Mouse (Mus musculus) kidney, adult 2 months (tissue): ENCODE results near the gene Ostm1. TPM values are rescaled to one million over a fixed set of nuclear protein-coding genes. Genes with fewer than 3 reads are reported as not detected.

Experiments used
- DNase-seq: peaks from one replicate; pipeline ENCODE4 v3.0.0; 2021
- H3K27ac ChIP-seq: fragments of 200-500 bp; 2 replicates; pipeline ENCODE4 v1.5.1; 2012; ENCODE audit warnings: low read depth, low read length, control low read depth, inconsistent platforms; ENCODE audit not compliant: insufficient read depth
- H3K27me3 ChIP-seq: fragments of 200-500 bp; replicated peaks from 2 replicates; pipeline ENCODE4 v1.6.1; 2012; ENCODE audit warnings: mild to moderate bottlenecking, moderate library complexity, low read length, inconsistent platforms; ENCODE audit not compliant: control insufficient read depth, insufficient read depth
- H3K36me3 ChIP-seq: fragments of 200-500 bp; 2 replicates; pipeline ENCODE4 v1.6.1; 2012; ENCODE audit warnings: mild to moderate bottlenecking, moderate library complexity, low read length, inconsistent platforms; ENCODE audit not compliant: control insufficient read depth, insufficient read depth
- H3K4me1 ChIP-seq: fragments of 200-500 bp; 2 replicates; pipeline ENCODE4 v1.6.1; 2011; ENCODE audit warnings: low read length; ENCODE audit not compliant: control insufficient read depth, insufficient read depth
- H3K4me3 ChIP-seq: fragments of 200-500 bp; 2 replicates; pipeline ENCODE4 v1.5.1; 2011; ENCODE audit warnings: mild to moderate bottlenecking, low read depth, low read length, control low read depth; ENCODE audit not compliant: insufficient read depth
- CTCF ChIP-seq: fragments of 200-500 bp; conservative IDR thresholded peaks from 2 replicates; pipeline ENCODE4 v1.5.1; 2011; ENCODE audit warnings: low read depth, mild to moderate bottlenecking, control low read depth, low read length, moderate library complexity, mixed read lengths; ENCODE audit not compliant: insufficient read depth, insufficient read length
- POLR2A ChIP-seq: fragments of 200-500 bp; IDR thresholded peaks from one replicate; pipeline ENCODE4 v1.6.1; 2011; ENCODE audit warnings: low read depth, low read length, control low read depth
- WGBS: fragments of 180-500 bp; shearing (Covaris S2); methylation state at CpG from one replicate; pipeline ENCODE4 v1.1.7; 2018; 5-methylcytosine and 5-hydroxymethylcytosine counted together
- polyA plus RNA-seq: library from polyadenylated mRNA; depleted of rRNA; stranded (reverse); fragments of >200 nt; gene quantifications from 2 replicates; pipeline ENCODE4 v1.2.3, GENCODE M21; 2012

Gene Ostm1
- polyA plus RNA-seq, 1 experiment, result 15.5 TPM

- no peak for DNase-seq
- TF ChIP-seq POLR2A (no peak), CTCF (no peak)
- 13% methylated on average over 27 of the region's 27 CpGs for WGBS
- Histone ChIP-seq H3K36me3 (no peaks in the 10 kb centered on the region), H3K27ac (no peak overlapping the region), H3K27me3 (peaks cover 13% of the 10 kb centered on the region), H3K4me1 (peaks cover 3% of the 10 kb centered on the region; the same call in 1 of the 2 replicates), H3K4me3 (no peak overlapping the region)
Observed at GRCm38 (mm10) chr10:42636360-42637182, 52.9 kb downstream of the Ostm1 start.

- DNase-seq, result peak; percentile 74
- peaks cover 10% of the 10 kb centered on the region for H3K27me3 ChIP-seq
- peaks cover 3% of the 10 kb centered on the region; the same call in 1 of the 2 replicates for H3K4me1 ChIP-seq
- no peak overlapping the region for H3K4me3 ChIP-seq
- 6% methylated on average over 18 of the region's 18 CpGs for WGBS
- TF ChIP-seq POLR2A, result no peak
- peak; percentile 30; the same call in 1 of the 2 replicates for TF ChIP-seq CTCF
- H3K27ac ChIP-seq, result no peak overlapping the region
- no peaks in the 10 kb centered on the region for H3K36me3 ChIP-seq
Observed at GRCm38 (mm10) chr10:42637183-42637788, 53.7 kb downstream of the Ostm1 start.

- WGBS, result 89% methylated on average over 6 of the region's 6 CpGs
- H3K27ac ChIP-seq, result no peak overlapping the region
- peaks cover 3% of the 10 kb centered on the region; the same call in 1 of the 2 replicates for H3K4me1 ChIP-seq
- no peak for TF ChIP-seq CTCF
- TF ChIP-seq POLR2A, result no peak
- no peaks in the 10 kb centered on the region for H3K36me3 ChIP-seq
- no peak for DNase-seq
- peaks cover 9% of the 10 kb centered on the region for H3K27me3 ChIP-seq
- no peak overlapping the region for H3K4me3 ChIP-seq
Observed at GRCm38 (mm10) chr10:42639856-42640255, 56.2 kb downstream of the Ostm1 start.

- Histone ChIP-seq H3K27me3 (no peaks in the 10 kb centered on the region), H3K27ac (no peak overlapping the region), H3K4me3 (no peak overlapping the region), H3K36me3 (no peaks in the 10 kb centered on the region), H3K4me1 (no peaks in the 10 kb centered on the region)
- 90% methylated on average over 9 of the region's 9 CpGs for WGBS
- no peak for TF ChIP-seq POLR2A
- no peak for TF ChIP-seq CTCF
- no peak for DNase-seq
Observed at GRCm38 (mm10) chr10:42643638-42644037, 60.0 kb downstream of the Ostm1 start.

GRCm38 (mm10) chr10:42646340-42646739 is 62.7 kb downstream of the Ostm1 start:
- 74% methylated on average over 4 of the region's 4 CpGs for WGBS
- no peak overlapping the region for H3K4me3 ChIP-seq
- no peaks in the 10 kb centered on the region for H3K4me1 ChIP-seq
- no peaks in the 10 kb centered on the region for H3K27me3 ChIP-seq
- no peak overlapping the region for H3K27ac ChIP-seq
- TF ChIP-seq CTCF (no peak), POLR2A (no peak)
- H3K36me3 ChIP-seq, result no peaks in the 10 kb centered on the region
- DNase-seq, result no peak

GRCm38 (mm10) chr10:42661916-42662315 is 78.3 kb downstream of the Ostm1 start:
- DNase-seq, result peak; percentile 7
- Histone ChIP-seq H3K36me3 (no peaks in the 10 kb centered on the region), H3K4me3 (no peak overlapping the region), H3K4me1 (no peaks in the 10 kb centered on the region), H3K27ac (no peak overlapping the region), H3K27me3 (no peaks in the 10 kb centered on the region)
- no peak for TF ChIP-seq POLR2A
- TF ChIP-seq CTCF, result no peak
- 77% methylated on average over 2 of the region's 2 CpGs for WGBS

- H3K27ac ChIP-seq, result no peak overlapping the region
- no peaks in the 10 kb centered on the region for H3K4me1 ChIP-seq
- 95% methylated on average over 4 of the region's 4 CpGs for WGBS
- H3K36me3 ChIP-seq, result no peaks in the 10 kb centered on the region
- TF ChIP-seq CTCF (no peak), POLR2A (no peak)
- H3K27me3 ChIP-seq, result no peaks in the 10 kb centered on the region
- no peak overlapping the region for H3K4me3 ChIP-seq
- no peak for DNase-seq
Observed at GRCm38 (mm10) chr10:42669970-42670369, 86.3 kb downstream of the Ostm1 start.
